Mouse (Mus musculus): ENCODE measurements around the gene Ttc34. TPM values are rescaled to one million over a fixed set of nuclear protein-coding genes. Genes with fewer than 3 reads are reported as not detected.
A peak's percentile ranks its signal among the peaks of the same experiment; 100 is the strongest.

Gene Ttc34
- polyA plus RNA-seq, 1 experiment from 2014 or later, result 0.32 TPM

DNA sequence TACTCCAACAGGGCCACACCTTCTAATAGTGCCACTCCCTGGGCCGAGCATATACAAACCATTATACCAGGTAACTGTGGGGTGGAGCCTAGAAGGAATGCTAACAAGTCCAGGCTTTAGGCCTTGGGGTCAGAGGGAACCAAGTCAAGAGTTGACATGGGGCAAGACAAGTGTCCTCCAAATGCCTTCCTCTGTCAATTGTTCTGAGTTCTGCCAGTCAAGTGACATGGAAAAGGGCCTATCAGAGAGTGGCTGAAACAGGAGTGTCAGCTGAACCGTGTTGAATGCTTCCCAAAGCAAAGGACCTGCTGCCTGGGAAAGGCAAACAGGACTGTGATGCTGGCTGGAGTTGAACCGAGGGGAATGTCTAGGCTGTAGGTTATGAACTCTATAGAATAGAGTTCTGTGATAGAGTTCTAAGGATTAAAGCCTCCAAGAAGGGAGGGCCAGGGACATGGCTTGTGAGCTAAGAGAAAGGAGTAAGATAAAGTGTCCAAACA lies 26.2 kb downstream of the Ttc34 start:
- Histone ChIP-seq H3K9ac (ENCODE audit: low read length) (no peak overlapping the region), H3K27me3 (ENCODE audit: control insufficient read depth, insufficient read depth, low read length) (no peaks in the 10 kb centered on the region), H3K4me2 (ENCODE audit: low read depth, severe bottlenecking) (no peak overlapping the region), H3K4me3 (ENCODE audit: low read depth, low read length) (no peak overlapping the region), H3K36me3 (ENCODE audit: control insufficient read depth, insufficient read depth, low read length) (no peaks in the 10 kb centered on the region), H3K4me1 (ENCODE audit: control insufficient read depth, insufficient read depth, low read length) (0 out of 2 replicates have a peak, but pooled peaks cover 6% of the 10 kb centered on the region), H3K9me3 (ENCODE audit: control insufficient read depth, low read length) (no peaks in the 10 kb centered on the region), H3K27ac (replicated peaks; ENCODE audit: low read depth, low read length) (peak overlapping the region; percentile 43; the same call in 1 of the 2 replicates)
- ATAC-seq (ENCODE audit: insufficient number of reproducible peaks, low FRiP score, low TSS enrichment, low read depth) (no peak), DNase-seq (ENCODE audit: low spot score) (no peak)
- 88% methylated on average over 3 of the region's 3 CpGs for WGBS

DNA sequence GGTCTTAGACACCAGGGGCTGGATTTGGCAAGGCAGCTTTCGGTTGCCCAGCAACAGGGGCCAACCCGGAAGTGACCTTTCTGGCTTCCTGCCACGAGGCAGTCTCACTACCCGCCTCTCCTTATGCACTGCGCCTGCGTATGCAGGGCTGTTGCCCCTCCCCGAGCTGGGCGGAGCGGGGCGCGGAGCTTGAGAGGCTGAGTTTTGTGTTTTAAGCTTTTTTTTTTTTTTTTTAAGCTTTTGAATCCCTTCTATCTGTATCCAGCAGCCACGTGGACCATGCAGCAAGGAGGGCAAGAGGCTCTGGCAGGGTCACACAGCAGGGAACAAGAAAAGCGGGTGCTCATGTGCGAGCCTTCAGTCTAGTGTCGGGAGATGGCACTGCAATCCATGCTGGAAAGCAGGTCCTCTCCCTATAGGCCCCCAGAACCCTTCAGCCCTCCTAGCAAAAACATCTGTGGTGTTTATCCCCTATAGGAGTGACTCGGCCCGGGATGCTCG lies 27.1 kb downstream of the Ttc34 start:
- ATAC-seq (ENCODE audit: insufficient number of reproducible peaks, low FRiP score, low TSS enrichment, low read depth), result peak; percentile 92
- Histone ChIP-seq H3K9me3 (ENCODE audit: control insufficient read depth, low read length) (no peaks in the 10 kb centered on the region), H3K9ac (ENCODE audit: low read length) (peak overlapping the region; percentile 49), H3K4me2 (ENCODE audit: low read depth, severe bottlenecking) (peak overlapping the region; percentile 43), H3K4me1 (ENCODE audit: control insufficient read depth, insufficient read depth, low read length) (0 out of 2 replicates have a peak, but pooled peaks cover 6% of the 10 kb centered on the region), H3K27me3 (ENCODE audit: control insufficient read depth, insufficient read depth, low read length) (no peaks in the 10 kb centered on the region), H3K27ac (replicated peaks; ENCODE audit: low read depth, low read length) (peak overlapping the region; percentile 60), H3K36me3 (ENCODE audit: control insufficient read depth, insufficient read depth, low read length) (no peaks in the 10 kb centered on the region), H3K4me3 (ENCODE audit: low read depth, low read length) (peak overlapping the region; percentile 26)
- WGBS, result under 1% methylated on average over 18 of the region's 18 CpGs
- DNase-seq (ENCODE audit: low spot score), result peak; percentile 97

DNA sequence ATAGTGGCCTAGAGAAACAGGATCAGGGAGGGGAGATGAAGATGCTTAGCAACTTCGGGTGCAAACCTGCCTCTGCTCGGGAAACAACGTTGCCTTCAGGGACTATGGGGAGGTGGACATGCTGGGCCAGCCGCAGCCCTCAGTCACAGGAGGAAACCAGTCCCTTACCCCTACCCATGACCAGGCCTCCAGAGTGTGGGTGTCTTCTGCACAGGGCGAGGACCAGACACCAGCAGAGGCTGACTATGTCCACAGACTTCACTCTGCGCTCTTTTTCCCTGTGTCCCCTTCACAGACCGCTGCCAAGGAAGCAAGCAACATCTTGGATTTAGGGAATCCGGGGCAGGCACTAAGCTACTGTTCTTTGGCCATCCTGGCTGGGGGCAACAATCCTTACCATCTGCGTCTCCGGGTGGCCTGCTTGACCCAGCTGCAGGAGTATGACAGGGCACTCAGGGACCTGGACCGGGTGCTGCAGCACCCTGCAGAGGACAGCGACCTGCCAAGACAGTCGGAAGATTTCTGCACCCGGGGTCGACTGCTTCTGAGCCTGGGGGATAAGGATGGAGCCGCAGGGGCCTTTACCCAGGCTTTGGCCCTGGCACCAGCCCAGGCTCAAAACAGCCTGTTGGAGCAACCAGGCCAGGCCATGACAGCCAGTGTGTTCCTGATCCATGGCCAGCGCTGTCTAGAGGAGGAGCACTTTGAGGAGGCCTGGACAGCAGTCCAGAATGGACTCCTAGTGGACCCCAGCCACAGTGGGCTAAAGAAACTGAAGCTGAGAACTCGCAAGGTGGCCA lies 27.9 kb downstream of the Ttc34 start:
- 83% methylated on average over 18 of the region's 18 CpGs for WGBS
- no peak for DNase-seq (ENCODE audit: low spot score)
- no peak for ATAC-seq (ENCODE audit: insufficient number of reproducible peaks, low FRiP score, low TSS enrichment, low read depth)
- H3K27ac ChIP-seq (replicated peaks; ENCODE audit: low read depth, low read length), result peak overlapping the region; percentile 60; the same call in 1 of the 2 replicates
- H3K9me3 ChIP-seq (ENCODE audit: control insufficient read depth, low read length), result no peaks in the 10 kb centered on the region
- H3K9ac ChIP-seq (ENCODE audit: low read length), result peak overlapping the region; percentile 49
- 0 out of 2 replicates have a peak, but pooled peaks cover 6% of the 10 kb centered on the region for H3K4me1 ChIP-seq (ENCODE audit: control insufficient read depth, insufficient read depth, low read length)
- H3K4me2 ChIP-seq (ENCODE audit: low read depth, severe bottlenecking), result peak overlapping the region; percentile 43
- H3K36me3 ChIP-seq (ENCODE audit: control insufficient read depth, insufficient read depth, low read length), result no peaks in the 10 kb centered on the region
- H3K4me3 ChIP-seq (ENCODE audit: low read depth, low read length), result peak overlapping the region; percentile 26; the same call in 1 of the 2 replicates
- no peaks in the 10 kb centered on the region for H3K27me3 ChIP-seq (ENCODE audit: control insufficient read depth, insufficient read depth, low read length)

DNA sequence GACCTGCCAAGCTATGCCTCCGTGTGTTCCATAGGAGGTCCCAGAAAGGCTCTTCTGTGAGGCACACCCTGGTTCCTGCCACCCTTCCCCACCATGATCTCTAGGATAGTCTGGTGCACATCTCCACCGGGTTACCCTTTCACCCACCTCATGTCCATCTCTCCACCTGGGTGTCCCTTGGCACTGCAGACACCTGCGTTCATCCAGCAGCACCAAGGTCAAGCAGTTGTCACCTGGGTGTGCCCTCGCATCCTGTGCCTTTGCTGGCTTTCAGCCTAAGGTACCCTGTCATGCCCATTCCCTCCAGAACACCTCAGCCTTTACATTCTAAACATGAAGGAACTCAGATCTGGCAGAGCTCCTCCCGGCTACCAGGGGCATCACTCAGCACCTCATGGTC lies 29.1 kb downstream of the Ttc34 start:
- H3K4me3 ChIP-seq (ENCODE audit: low read depth, low read length), result no peak overlapping the region
- no peak for DNase-seq (ENCODE audit: low spot score)
- WGBS, result 86% methylated on average over 5 of the region's 5 CpGs

DNA sequence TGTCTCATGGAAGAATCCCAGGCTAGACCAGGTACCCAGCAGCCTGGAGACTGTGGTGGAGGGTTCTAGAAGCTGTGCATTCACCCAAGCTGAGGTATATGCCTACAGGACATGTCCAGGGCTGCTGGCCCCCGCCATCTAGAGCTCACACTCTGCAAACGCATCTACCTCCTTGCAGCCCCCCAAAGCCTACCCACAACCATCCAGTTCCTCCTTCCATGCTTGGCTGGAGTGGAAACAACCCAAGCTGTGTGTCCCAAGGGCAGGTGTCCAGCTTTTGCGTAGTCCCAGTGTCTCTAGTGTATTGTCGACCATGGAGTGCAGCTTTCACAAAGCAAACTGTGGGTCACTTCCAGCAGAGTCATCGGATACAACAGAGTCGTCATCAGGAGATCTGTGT lies 30.0 kb downstream of the Ttc34 start:
- Histone ChIP-seq H3K36me3 (ENCODE audit: control insufficient read depth, insufficient read depth, low read length) (no peaks in the 10 kb centered on the region), H3K9ac (ENCODE audit: low read length) (no peak overlapping the region), H3K27me3 (ENCODE audit: control insufficient read depth, insufficient read depth, low read length) (0 out of 2 replicates have a peak, but pooled peaks cover 5% of the 10 kb centered on the region), H3K9me3 (ENCODE audit: control insufficient read depth, low read length) (no peaks in the 10 kb centered on the region), H3K4me2 (ENCODE audit: low read depth, severe bottlenecking) (no peak overlapping the region), H3K4me1 (ENCODE audit: control insufficient read depth, insufficient read depth, low read length) (0 out of 2 replicates have a peak, but pooled peaks cover 6% of the 10 kb centered on the region), H3K4me3 (ENCODE audit: low read depth, low read length) (no peak overlapping the region), H3K27ac (replicated peaks; ENCODE audit: low read depth, low read length) (no peak overlapping the region; the same call in 1 of the 2 replicates)
- DNase-seq (ENCODE audit: low spot score) (no peak), ATAC-seq (ENCODE audit: insufficient number of reproducible peaks, low FRiP score, low TSS enrichment, low read depth) (no peak)
- WGBS, result 78% methylated on average over 6 of the region's 6 CpGs

More for the DNA sequence above, 29.1 kb downstream of the Ttc34 start:
- Histone ChIP-seq H3K9me3 (ENCODE audit: control insufficient read depth, low read length) (no peaks in the 10 kb centered on the region), H3K27me3 (ENCODE audit: control insufficient read depth, insufficient read depth, low read length) (0 out of 2 replicates have a peak, but pooled peaks cover 4% of the 10 kb centered on the region), H3K27ac (replicated peaks; ENCODE audit: low read depth, low read length) (no peak overlapping the region), H3K9ac (ENCODE audit: low read length) (no peak overlapping the region), H3K4me2 (ENCODE audit: low read depth, severe bottlenecking) (no peak overlapping the region), H3K36me3 (ENCODE audit: control insufficient read depth, insufficient read depth, low read length) (no peaks in the 10 kb centered on the region), H3K4me1 (ENCODE audit: control insufficient read depth, insufficient read depth, low read length) (0 out of 2 replicates have a peak, but pooled peaks cover 6% of the 10 kb centered on the region)
- no peak for ATAC-seq (ENCODE audit: insufficient number of reproducible peaks, low FRiP score, low TSS enrichment, low read depth)

DNA sequence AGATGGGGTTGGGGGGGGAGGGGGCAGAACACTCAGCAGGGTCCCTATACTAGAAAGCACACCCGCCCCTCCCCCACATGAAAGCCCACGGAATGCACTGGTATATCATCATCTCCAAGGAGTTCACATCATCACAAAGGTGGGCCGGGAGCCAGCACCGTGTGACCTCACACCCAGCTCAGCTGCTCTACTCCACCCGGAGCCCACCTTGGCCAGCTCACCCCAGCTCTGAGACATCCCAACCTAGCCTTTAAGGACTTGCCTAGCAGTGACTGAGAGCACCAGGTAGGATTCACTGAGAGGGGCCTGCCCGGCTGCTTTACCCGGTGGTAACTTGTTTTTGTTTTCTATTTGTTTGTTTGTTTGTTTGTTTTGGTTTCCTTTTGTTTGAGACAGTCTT lies 32.2 kb downstream of the Ttc34 start, which contains the start of gene Mmel1:
Mmel1 (plus strand) TSS at position 146 of the 400 bp plus-strand sequence.
- Histone ChIP-seq H3K9ac (ENCODE audit: low read length) (no peak within 1 kb of the TSS), H3K4me1 (ENCODE audit: control insufficient read depth, insufficient read depth, low read length) (0 out of 2 replicates have a peak, but pooled peaks cover 6% of the 10 kb centered on the region), H3K4me2 (ENCODE audit: low read depth, severe bottlenecking) (no peak within 1 kb of the TSS), H3K9me3 (ENCODE audit: control insufficient read depth, low read length) (no peaks in the 10 kb centered on the region), H3K27ac (replicated peaks; ENCODE audit: low read depth, low read length) (no peak within 1 kb of the TSS), H3K27me3 (ENCODE audit: control insufficient read depth, insufficient read depth, low read length) (0 out of 2 replicates have a peak, but pooled peaks cover 5% of the 10 kb centered on the region), H3K4me3 (ENCODE audit: low read depth, low read length) (no peak within 1 kb of the TSS), H3K36me3 (ENCODE audit: control insufficient read depth, insufficient read depth, low read length) (no peaks in the 10 kb centered on the region)
- 79% methylated on average over 7 of the region's 7 CpGs for WGBS
- no peak for DNase-seq (ENCODE audit: low spot score)
- ATAC-seq (ENCODE audit: insufficient number of reproducible peaks, low FRiP score, low TSS enrichment, low read depth), result no peak

DNA sequence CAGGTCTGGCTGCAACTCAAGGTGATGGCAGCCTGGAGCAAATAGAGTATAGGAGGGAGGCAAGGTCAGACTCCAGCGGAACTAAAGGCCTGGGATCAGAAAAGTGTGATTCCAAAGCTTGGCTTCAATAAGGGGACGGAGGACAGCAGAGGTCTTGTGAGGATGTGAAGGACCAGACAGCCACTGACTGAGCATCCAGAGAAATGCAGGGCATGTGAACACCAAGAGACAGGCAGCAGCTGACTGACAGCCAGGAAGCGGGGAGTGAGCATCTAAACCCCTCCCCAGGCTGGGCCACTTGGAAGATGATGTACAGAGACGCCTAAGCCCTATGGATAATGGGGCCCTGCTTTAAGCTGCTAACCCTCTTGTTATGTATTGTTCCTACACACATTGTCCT lies 33.5 kb downstream of the Ttc34 start:
- no peaks in the 10 kb centered on the region for H3K4me1 ChIP-seq (ENCODE audit: control insufficient read depth, insufficient read depth, low read length)
- WGBS, result 87% methylated on average over 4 of the region's 4 CpGs
- H3K27me3 ChIP-seq (ENCODE audit: control insufficient read depth, insufficient read depth, low read length), result 0 out of 2 replicates have a peak, but pooled peaks cover 5% of the 10 kb centered on the region
- no peaks in the 10 kb centered on the region for H3K9me3 ChIP-seq (ENCODE audit: control insufficient read depth, low read length)
- no peak overlapping the region for H3K4me3 ChIP-seq (ENCODE audit: low read depth, low read length)
- H3K4me2 ChIP-seq (ENCODE audit: low read depth, severe bottlenecking), result no peak overlapping the region
- H3K27ac ChIP-seq (replicated peaks; ENCODE audit: low read depth, low read length), result no peak overlapping the region
- DNase-seq (ENCODE audit: low spot score) (no peak), ATAC-seq (ENCODE audit: insufficient number of reproducible peaks, low FRiP score, low TSS enrichment, low read depth) (no peak)
- H3K36me3 ChIP-seq (ENCODE audit: control insufficient read depth, insufficient read depth, low read length), result no peaks in the 10 kb centered on the region
- H3K9ac ChIP-seq (ENCODE audit: low read length), result no peak overlapping the region

DNA sequence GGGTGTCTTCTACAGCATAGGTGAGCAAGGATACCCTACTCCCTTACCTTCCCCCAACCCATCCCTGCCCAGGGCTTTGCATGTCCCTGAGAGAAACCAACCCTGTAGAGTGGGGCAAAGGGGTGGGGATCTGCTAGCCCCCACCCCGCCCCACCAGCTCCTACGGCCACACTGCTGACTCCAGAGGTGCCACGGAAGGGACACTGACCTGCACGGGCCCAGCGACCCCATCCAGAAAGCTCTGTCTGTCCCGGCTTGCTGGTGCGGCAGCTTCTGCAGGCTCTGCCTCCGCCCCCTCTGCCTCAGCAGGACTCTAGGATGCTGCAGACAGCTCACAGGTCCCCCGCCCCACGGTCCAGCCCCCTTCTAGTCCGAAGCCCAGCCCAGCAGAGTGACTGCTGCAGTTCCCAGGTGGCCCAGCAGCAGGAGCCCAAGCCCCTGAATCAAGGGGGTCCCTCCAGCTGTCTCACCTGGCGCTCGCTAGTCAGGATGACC lies 34.5 kb downstream of the Ttc34 start:
- Histone ChIP-seq H3K27ac (replicated peaks; ENCODE audit: low read depth, low read length) (no peak overlapping the region), H3K4me3 (ENCODE audit: low read depth, low read length) (peak overlapping the region; percentile 10; the same call in 1 of the 2 replicates), H3K9ac (ENCODE audit: low read length) (0 out of 2 replicates have a peak overlapping the region, but pooled peaks have one; percentile 8), H3K4me2 (ENCODE audit: low read depth, severe bottlenecking) (peak overlapping the region; percentile 34; the same call in 1 of the 2 replicates), H3K27me3 (ENCODE audit: control insufficient read depth, insufficient read depth, low read length) (0 out of 2 replicates have a peak, but pooled peaks cover 5% of the 10 kb centered on the region), H3K36me3 (ENCODE audit: control insufficient read depth, insufficient read depth, low read length) (no peaks in the 10 kb centered on the region), H3K9me3 (ENCODE audit: control insufficient read depth, low read length) (no peaks in the 10 kb centered on the region), H3K4me1 (ENCODE audit: control insufficient read depth, insufficient read depth, low read length) (no peaks in the 10 kb centered on the region)
- WGBS, result 3% methylated on average over 13 of the region's 13 CpGs
- peak; percentile 70 for DNase-seq (ENCODE audit: low spot score)
- ATAC-seq (ENCODE audit: insufficient number of reproducible peaks, low FRiP score, low TSS enrichment, low read depth), result peak; percentile 51
